Mouse (Mus musculus) embryonic facial prominence, embryonic 13.5 days (tissue): Measurements from ENCODE around the gene Fank1. TPM values are rescaled to one million over a fixed set of nuclear protein-coding genes. Genes with fewer than 3 reads are reported as not detected.
A peak's percentile ranks its signal among the peaks of the same experiment; 100 is the strongest.

ENCODE experiments used
- ATAC-seq: fragments of 200-750 bp; cut with Nextera tagmentation; 2 replicates; pipeline ENCODE4 v1.8.0; 2017; ENCODE audit warnings: low read depth; ENCODE audit not compliant: insufficient number of reproducible peaks, insufficient read depth, low FRiP score, low TSS enrichment
- H3K27ac ChIP-seq: fragments of 300-500 bp; sonication (generic); 2 replicates; pipeline ENCODE4 v1.5.1; 2015; ENCODE audit warnings: moderate library complexity, mild to moderate bottlenecking, inconsistent platforms
- H3K27me3 ChIP-seq: fragments of 300-500 bp; sonication (generic); 2 replicates; pipeline ENCODE4 v1.6.1; 2015; ENCODE audit warnings: mild to moderate bottlenecking, inconsistent platforms
- H3K36me3 ChIP-seq: fragments of 300-500 bp; sonication (generic); 2 replicates; pipeline ENCODE4 v1.6.1; 2015; ENCODE audit warnings: mild to moderate bottlenecking, inconsistent platforms
- H3K4me1 ChIP-seq: fragments of 300-500 bp; sonication (generic); 2 replicates; pipeline ENCODE4 v1.6.1; 2015; ENCODE audit warnings: inconsistent platforms
- H3K4me2 ChIP-seq: fragments of 300-500 bp; sonication (generic); 2 replicates; pipeline ENCODE4 v1.6.1; 2015; ENCODE audit warnings: moderate library complexity, mild to moderate bottlenecking, inconsistent platforms
- H3K4me3 ChIP-seq: fragments of 300-500 bp; sonication (generic); 2 replicates; pipeline ENCODE4 v1.5.1; 2015; ENCODE audit warnings: mild to moderate bottlenecking, inconsistent platforms
- H3K9ac ChIP-seq: fragments of 300-500 bp; sonication (generic); 2 replicates; pipeline ENCODE4 v1.6.1; 2015; ENCODE audit warnings: mild to moderate bottlenecking, inconsistent platforms
- H3K9me3 ChIP-seq: fragments of 300-500 bp; sonication (generic); 2 replicates; pipeline ENCODE4 v1.6.1; 2016; ENCODE audit warnings: inconsistent platforms
- WGBS: fragments of 180-500 bp; shearing (Covaris S2); methylation state at CpG from one replicate; pipeline ENCODE4 v1.1.7; 2015; ENCODE audit warnings: mixed read lengths; 5-methylcytosine and 5-hydroxymethylcytosine counted together
- polyA plus RNA-seq: library from polyadenylated mRNA; unstranded; fragments of >200 nt; fragmentation: Nextera tagmentation; extraction: Ambion mirVana; gene quantifications from 2 replicates; pipeline ENCODE4 v1.2.1, GENCODE M21; 2015

Fank1 gene
- polyA plus RNA-seq, 1 experiment from 2014 or later, result 0.20 TPM

DNA sequence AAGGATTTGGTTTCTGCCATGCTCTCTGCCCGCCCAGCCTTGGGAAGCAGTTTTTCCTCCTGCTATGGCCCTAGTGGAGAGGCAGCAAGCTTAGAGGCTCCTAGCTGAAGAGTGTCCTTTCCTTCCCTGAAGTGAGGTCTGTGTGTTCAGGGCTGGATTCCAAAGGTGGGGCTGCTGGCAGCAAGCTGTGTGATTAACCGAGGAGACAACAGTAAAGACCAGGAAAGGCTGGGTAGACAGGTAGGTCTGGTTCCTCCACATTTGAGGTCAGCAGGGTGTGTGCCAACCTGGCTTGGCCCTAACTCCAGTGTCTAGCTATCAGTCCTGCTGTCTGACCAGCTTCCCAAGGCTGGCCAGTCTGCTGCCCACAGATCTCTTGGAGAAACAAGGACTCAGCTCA is 18.1 kb downstream of the Fank1 start:
- ATAC-seq, result no peak
- no peak overlapping the region for H3K4me3 ChIP-seq
- 0 out of 2 replicates have a peak, but pooled peaks cover 8% of the 10 kb centered on the region for H3K4me1 ChIP-seq

GRCm38 (mm10) chr7:133799928-133800327 is 23.3 kb downstream of the Fank1 start:
- no peak for ATAC-seq
- H3K4me1 ChIP-seq, result no peaks in the 10 kb centered on the region
- H3K27ac ChIP-seq, result no peak overlapping the region
- no peak overlapping the region for H3K9ac ChIP-seq
- no peaks in the 10 kb centered on the region for H3K36me3 ChIP-seq
- H3K9me3 ChIP-seq, result no peaks in the 10 kb centered on the region
- no peak overlapping the region for H3K4me3 ChIP-seq
- H3K4me2 ChIP-seq, result no peak overlapping the region
- H3K27me3 ChIP-seq, result no peaks in the 10 kb centered on the region
- WGBS, result 75% methylated on average over 5 of the region's 5 CpGs

More for the DNA sequence above, 18.1 kb downstream of the Fank1 start:
- Histone ChIP-seq H3K9ac (no peak overlapping the region), H3K4me2 (no peak overlapping the region), H3K36me3 (no peaks in the 10 kb centered on the region), H3K9me3 (no peaks in the 10 kb centered on the region), H3K27me3 (no peaks in the 10 kb centered on the region), H3K27ac (no peak overlapping the region)
- WGBS, result 90% methylated on average over 2 of the region's 2 CpGs

DNA sequence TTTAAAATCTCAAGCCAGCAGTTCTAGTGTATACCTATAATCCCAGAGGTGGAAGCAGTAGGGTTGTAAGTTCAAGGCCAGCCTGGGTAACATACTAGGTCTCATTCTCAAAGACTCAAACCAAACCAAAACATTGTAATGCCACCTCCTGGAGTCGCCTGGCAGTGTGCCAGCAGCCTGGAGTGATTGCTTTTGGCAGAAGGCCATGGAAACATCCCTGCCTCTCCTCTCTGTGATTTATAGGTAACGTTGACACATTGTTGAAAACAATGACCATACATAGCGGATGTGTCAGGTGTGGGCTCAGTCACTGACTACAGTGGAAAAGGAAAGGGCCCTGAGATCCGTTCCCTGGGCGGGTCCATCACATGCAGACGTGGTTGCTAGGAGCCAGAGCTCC is 25.2 kb downstream of the Fank1 start:
- Histone ChIP-seq H3K27me3 (no peaks in the 10 kb centered on the region), H3K36me3 (no peaks in the 10 kb centered on the region), H3K9me3 (no peaks in the 10 kb centered on the region), H3K4me3 (no peak overlapping the region), H3K9ac (no peak overlapping the region), H3K4me2 (no peak overlapping the region), H3K4me1 (no peaks in the 10 kb centered on the region), H3K27ac (no peak overlapping the region)
- WGBS, result 59% methylated on average over 6 of the region's 6 CpGs
- no peak for ATAC-seq

- no peak overlapping the region for H3K4me2 ChIP-seq
- no peaks in the 10 kb centered on the region for H3K36me3 ChIP-seq
- H3K4me1 ChIP-seq, result no peaks in the 10 kb centered on the region
- no peak for ATAC-seq
- H3K9ac ChIP-seq, result no peak overlapping the region
- H3K4me3 ChIP-seq, result no peak overlapping the region
- no peak overlapping the region for H3K27ac ChIP-seq
- H3K9me3 ChIP-seq, result no peaks in the 10 kb centered on the region
- H3K27me3 ChIP-seq, result no peaks in the 10 kb centered on the region
- WGBS, result 58% methylated on average over 7 of the region's 7 CpGs
Measured at GRCm38 (mm10) chr7:133805614-133806175, 29.0 kb downstream of the Fank1 start.

DNA sequence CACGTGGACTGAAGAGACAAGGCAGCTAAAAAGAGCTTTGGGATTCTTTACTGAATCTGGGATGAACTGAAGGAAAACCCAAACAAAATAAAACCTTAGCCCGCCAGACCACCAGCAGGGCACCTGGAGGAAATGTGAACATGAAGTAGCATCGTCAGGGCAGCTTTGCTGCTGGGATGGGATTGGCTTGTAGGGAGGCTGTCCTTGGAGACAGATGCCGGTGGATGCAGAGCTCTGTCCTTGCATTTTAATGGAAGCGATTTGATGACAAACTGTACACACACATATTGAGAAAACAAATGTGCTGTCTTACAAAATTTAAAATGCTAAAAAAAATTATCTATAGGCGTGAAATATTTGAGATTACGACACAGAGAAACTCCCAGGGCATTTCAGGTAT is 36.3 kb downstream of the Fank1 start:
- Histone ChIP-seq H3K4me2 (no peak overlapping the region), H3K27ac (no peak overlapping the region), H3K36me3 (no peaks in the 10 kb centered on the region), H3K9ac (no peak overlapping the region), H3K4me3 (no peak overlapping the region), H3K4me1 (no peaks in the 10 kb centered on the region), H3K9me3 (no peaks in the 10 kb centered on the region), H3K27me3 (no peaks in the 10 kb centered on the region)
- 70% methylated on average over 7 of the region's 7 CpGs for WGBS
- no peak for ATAC-seq

DNA sequence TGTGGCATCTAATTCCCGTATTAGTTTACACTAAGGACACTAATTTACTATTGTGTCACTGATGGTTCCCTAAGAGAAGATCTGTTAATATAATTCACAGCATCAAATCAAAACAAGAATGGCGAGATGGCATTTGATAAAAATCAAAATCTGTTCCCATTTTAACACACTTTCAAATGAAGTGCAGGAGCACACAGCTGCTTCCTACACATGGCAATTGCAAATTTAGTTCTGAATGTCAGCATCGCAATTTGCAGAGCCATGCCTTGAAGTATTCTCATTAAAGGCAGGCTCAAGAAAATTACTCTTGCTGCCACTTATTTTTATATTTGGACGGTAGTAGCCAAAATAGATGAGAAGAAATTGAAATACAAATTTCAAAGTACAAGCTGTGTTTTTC is 36.7 kb downstream of the Fank1 start:
- no peak overlapping the region for H3K9ac ChIP-seq
- H3K4me3 ChIP-seq, result no peak overlapping the region
- no peak overlapping the region for H3K27ac ChIP-seq
- no peaks in the 10 kb centered on the region for H3K4me1 ChIP-seq
- H3K36me3 ChIP-seq, result no peaks in the 10 kb centered on the region
- no peaks in the 10 kb centered on the region for H3K27me3 ChIP-seq
- no peaks in the 10 kb centered on the region for H3K9me3 ChIP-seq
- 71% methylated on average over 4 of the region's 4 CpGs for WGBS
- ATAC-seq, result no peak
- H3K4me2 ChIP-seq, result no peak overlapping the region

GRCm38 (mm10) chr7:133823751-133824150 is 47.1 kb downstream of the Fank1 start:
- Histone ChIP-seq H3K9ac (no peak overlapping the region), H3K27ac (no peak overlapping the region), H3K27me3 (no peaks in the 10 kb centered on the region), H3K4me3 (no peak overlapping the region), H3K9me3 (peaks cover 3% of the 10 kb centered on the region; the same call in 1 of the 2 replicates), H3K36me3 (no peaks in the 10 kb centered on the region), H3K4me1 (peaks cover 6% of the 10 kb centered on the region; the same call in 1 of the 2 replicates), H3K4me2 (no peak overlapping the region)
- WGBS, result 78% methylated on average over 6 of the region's 6 CpGs
- ATAC-seq, result no peak

DNA sequence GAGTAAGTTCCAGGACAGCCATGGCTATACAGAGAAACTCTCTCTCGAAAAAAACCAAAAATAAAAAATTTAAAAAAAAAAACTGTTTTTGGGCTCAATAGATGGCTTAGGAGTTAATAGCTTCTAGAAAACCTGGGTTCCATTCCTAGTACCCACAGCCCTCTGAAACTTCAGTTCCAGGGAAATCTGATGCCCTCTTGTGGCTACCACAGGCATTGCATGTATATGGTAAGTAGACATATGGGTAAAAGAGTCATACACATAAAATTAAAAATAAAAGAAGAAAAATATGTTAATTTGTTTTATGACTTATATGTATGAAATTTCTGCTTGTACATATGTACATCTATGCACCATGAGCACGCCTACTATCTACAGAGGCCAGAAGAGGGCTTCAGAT is 47.9 kb downstream of the Fank1 start:
- Histone ChIP-seq H3K9ac (no peak overlapping the region), H3K36me3 (no peaks in the 10 kb centered on the region), H3K4me2 (no peak overlapping the region), H3K4me1 (peaks cover 6% of the 10 kb centered on the region; the same call in 1 of the 2 replicates), H3K9me3 (peaks cover 3% of the 10 kb centered on the region; the same call in 1 of the 2 replicates), H3K4me3 (no peak overlapping the region), H3K27ac (no peak overlapping the region), H3K27me3 (no peaks in the 10 kb centered on the region)
- no peak for ATAC-seq
- 91% methylated on average over 2 of the region's 2 CpGs for WGBS

DNA sequence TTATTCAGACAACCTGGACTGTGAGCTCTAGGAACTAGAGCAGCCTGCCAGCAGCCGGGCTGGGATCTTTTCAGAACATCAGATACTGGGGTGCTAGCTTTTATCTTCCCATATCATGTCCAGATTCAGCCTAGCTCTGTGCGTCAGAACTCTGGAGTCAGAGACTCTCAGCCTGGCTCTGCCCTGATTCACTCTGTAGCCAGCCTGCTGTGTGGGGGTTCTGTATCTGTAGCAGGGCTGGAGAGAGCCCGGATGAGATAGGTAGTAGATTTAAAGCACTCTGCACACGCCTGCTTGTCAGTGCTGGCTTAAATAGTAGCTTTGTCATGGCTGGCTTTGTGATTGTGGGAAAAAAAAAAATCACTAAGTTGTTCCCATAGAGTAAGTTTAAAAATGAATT is 51.9 kb downstream of the Fank1 start:
- H3K9ac ChIP-seq, result no peak overlapping the region
- no peak overlapping the region for H3K4me2 ChIP-seq
- no peak overlapping the region for H3K27ac ChIP-seq
- no peaks in the 10 kb centered on the region for H3K27me3 ChIP-seq
- H3K36me3 ChIP-seq, result no peaks in the 10 kb centered on the region
- H3K4me3 ChIP-seq, result no peak overlapping the region
- 0 out of 2 replicates have a peak, but pooled peaks cover 6% of the 10 kb centered on the region for H3K4me1 ChIP-seq
- ATAC-seq, result no peak
- WGBS, result 46% methylated on average over 4 of the region's 4 CpGs
- no peaks in the 10 kb centered on the region; the same call in 1 of the 2 replicates for H3K9me3 ChIP-seq

GRCm38 (mm10) chr7:133829579-133829978 is 52.9 kb downstream of the Fank1 start:
- Histone ChIP-seq H3K27ac (no peak overlapping the region), H3K9me3 (no peaks in the 10 kb centered on the region), H3K4me1 (0 out of 2 replicates have a peak, but pooled peaks cover 6% of the 10 kb centered on the region), H3K27me3 (no peaks in the 10 kb centered on the region), H3K36me3 (no peaks in the 10 kb centered on the region), H3K4me2 (no peak overlapping the region), H3K4me3 (no peak overlapping the region), H3K9ac (no peak overlapping the region)
- ATAC-seq, result no peak
- WGBS, result 53% methylated on average over 7 of the region's 7 CpGs

DNA sequence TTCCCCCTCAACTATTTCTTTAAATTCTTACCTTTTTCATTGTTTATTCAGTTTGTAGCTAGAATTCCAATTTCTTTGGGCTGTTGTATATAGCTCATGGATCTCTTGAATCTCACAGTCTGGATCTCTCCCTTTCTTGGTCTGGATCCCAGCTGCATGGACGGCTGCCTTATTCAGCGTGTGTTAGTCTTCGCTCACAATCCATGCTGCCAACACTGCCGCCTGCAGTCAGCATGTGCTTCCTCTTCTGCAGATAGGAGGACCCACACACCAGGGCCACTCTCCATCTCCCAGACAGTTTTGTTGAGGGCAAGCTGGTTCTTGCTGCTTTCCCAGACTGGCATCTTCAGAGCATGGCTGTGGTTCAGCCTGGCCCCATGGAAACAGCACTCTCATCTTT is 62.9 kb downstream of the Fank1 start:
- no peak overlapping the region for H3K9ac ChIP-seq
- 0 out of 2 replicates have a peak, but pooled peaks cover 2% of the 10 kb centered on the region for H3K27me3 ChIP-seq
- H3K4me3 ChIP-seq, result no peak overlapping the region
- WGBS, result 76% methylated on average over 4 of the region's 4 CpGs
- H3K9me3 ChIP-seq, result no peaks in the 10 kb centered on the region
- H3K4me2 ChIP-seq, result no peak overlapping the region
- ATAC-seq, result no peak
- no peaks in the 10 kb centered on the region for H3K4me1 ChIP-seq
- no peak overlapping the region for H3K27ac ChIP-seq
- H3K36me3 ChIP-seq, result no peaks in the 10 kb centered on the region

DNA sequence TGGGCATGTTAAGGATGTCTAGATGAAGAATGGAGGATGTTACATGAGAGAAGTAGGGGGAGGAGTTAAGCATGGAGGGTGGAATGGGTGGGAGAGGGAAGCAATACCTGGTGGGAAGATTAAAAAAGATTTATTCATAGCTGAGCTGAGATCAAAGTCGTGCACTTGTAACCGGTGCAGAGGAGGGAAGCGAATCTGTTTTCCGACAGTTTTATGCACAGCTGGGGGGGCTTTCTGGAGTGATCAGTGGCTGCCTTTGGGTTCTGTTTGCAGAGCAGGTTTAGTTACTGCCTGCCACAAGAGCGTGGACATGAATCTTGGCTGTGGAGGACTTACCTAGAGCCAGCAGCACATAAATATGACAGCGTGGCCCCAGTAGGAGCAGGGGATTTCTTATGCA is 65.4 kb downstream of the Fank1 start:
- no peak for ATAC-seq
- Histone ChIP-seq H3K4me2 (no peak overlapping the region), H3K27me3 (0 out of 2 replicates have a peak, but pooled peaks cover 2% of the 10 kb centered on the region), H3K9me3 (no peaks in the 10 kb centered on the region), H3K36me3 (no peaks in the 10 kb centered on the region), H3K27ac (no peak overlapping the region), H3K9ac (0 out of 2 replicates have a peak overlapping the region, but pooled peaks have one; percentile 16), H3K4me3 (no peak overlapping the region), H3K4me1 (no peaks in the 10 kb centered on the region)
- 53% methylated on average over 6 of the region's 6 CpGs for WGBS
